17 mouse cellular contexts compared by ENCODE assay signal in genomic region chr16:17564221-17564620, GRCm38 (mm10). TPM values are rescaled to one million over a fixed set of nuclear protein-coding genes. Genes with fewer than 3 reads are reported as not detected.
"Had no signal": no experiment of that assay in that cellular context is flagged by ENCODE, and none has a peak within 500 bp of the region (broad histone marks: within the 10 kb centered on the region; RNA-seq: fewer than 3 reads in every experiment).

No protein-coding gene starts in this region.

- H3K9ac ChIP-seq: limb, embryonic 13.5 days; liver, embryonic 14.5 days; midbrain, embryonic 13.5 days; neural tube, embryonic 12.5 days had no signal

- H3K36me3 ChIP-seq: limb, embryonic 13.5 days; midbrain, embryonic 13.5 days; neural tube, embryonic 12.5 days had no signal

- H3K4me3 ChIP-seq: limb, embryonic 13.5 days; midbrain, embryonic 13.5 days; neural tube, embryonic 12.5 days had no signal

- H3K4me2 ChIP-seq: limb, embryonic 13.5 days; midbrain, embryonic 13.5 days; neural tube, embryonic 12.5 days had no signal

- H3K27ac ChIP-seq: kidney, postnatal 0 days; limb, embryonic 13.5 days; liver, embryonic 14.5 days; midbrain, embryonic 13.5 days; neural tube, embryonic 12.5 days had no signal

- H3K9me3 ChIP-seq: limb, embryonic 13.5 days; midbrain, embryonic 13.5 days; neural tube, embryonic 12.5 days had no signal

- DNase-seq: kidney, adult 9 months; left cerebral cortex, postnatal 4 days; lung, adult 18-20 months; lung, postnatal 36 days; retina, postnatal 1 day; right cerebral cortex, postnatal 4 days; spleen, adult 18-20 months; thymus, adult 2 months; thymus, postnatal 36 days had no signal

- ATAC-seq: midbrain, embryonic 13.5 days had no signal

RNA-seq across cellular contexts. Expression of gene P2rx6, which starts 2.5 kb away (rescaled TPM):
- total RNA-seq: megakaryocyte progenitor cell, adult 5-6 weeks; neutrophil, adult 5-6 weeks had no signal
- polyA plus RNA-seq: liver, adult 2 months had no signal

RNA-seq across cellular contexts. Expression of gene Lrrc74b, which starts 3.2 kb away (rescaled TPM):
- total RNA-seq: liver, adult 2 months; neutrophil, adult 5-6 weeks had no signal
- polyA plus RNA-seq: limb, embryonic 13.5 days; liver, adult 2 months had no signal
